Mouse (Mus musculus) limb, embryonic 14.5 days (tissue): ENCODE measurements around the gene Ncmap. TPM values are rescaled to one million over a fixed set of nuclear protein-coding genes. Genes with fewer than 3 reads are reported as not detected.

Source experiments
- ATAC-seq: fragments of 200-750 bp; cut with Nextera tagmentation; 2 replicates; pipeline ENCODE4 v1.8.0; 2017; ENCODE audit warnings: low read depth, moderate number of reproducible peaks, moderate TSS enrichment; ENCODE audit not compliant: low FRiP score
- DNase-seq: peaks from one replicate; pipeline ENCODE4 v3.0.0-alpha.2; 2015; ENCODE audit warnings: low spot score
- H3K27ac ChIP-seq: fragments of 300-500 bp; sonication (generic); replicated peaks from 2 replicates; pipeline ENCODE4 v1.5.1; 2014; ENCODE audit warnings: low read depth, mild to moderate bottlenecking, low read length, moderate library complexity, mixed read lengths
- H3K27me3 ChIP-seq: fragments of 300-500 bp; sonication (generic); 2 replicates; pipeline ENCODE4 v1.6.1; 2014; ENCODE audit warnings: low read length, mixed read lengths; ENCODE audit not compliant: control insufficient read depth, insufficient read depth
- H3K36me3 ChIP-seq: fragments of 300-500 bp; sonication (generic); 2 replicates; pipeline ENCODE4 v1.6.1; 2014; ENCODE audit warnings: mild to moderate bottlenecking, low read length, moderate library complexity, mixed read lengths; ENCODE audit not compliant: control insufficient read depth, insufficient read depth
- H3K4me1 ChIP-seq: fragments of 300-500 bp; sonication (generic); 2 replicates; pipeline ENCODE4 v1.6.1; 2014; ENCODE audit warnings: antibody characterized with exemption, low read length, mixed read lengths; ENCODE audit not compliant: control insufficient read depth, insufficient read depth
- H3K4me2 ChIP-seq: fragments of 300-500 bp; sonication (generic); replicated peaks from 2 replicates; pipeline ENCODE4 v1.6.1; 2014; ENCODE audit warnings: low read depth, mild to moderate bottlenecking, low read length, moderate library complexity; ENCODE audit not compliant: severe bottlenecking
- H3K4me3 ChIP-seq: fragments of 300-500 bp; sonication (generic); replicated peaks from 2 replicates; pipeline ENCODE4 v1.5.1; 2014; ENCODE audit warnings: low read length
- H3K9ac ChIP-seq: fragments of 300-500 bp; sonication (generic); 2 replicates; pipeline ENCODE4 v1.6.1; 2014; ENCODE audit warnings: mild to moderate bottlenecking, low read depth, low read length, moderate library complexity; ENCODE audit not compliant: severe bottlenecking
- H3K9me3 ChIP-seq: fragments of 300-500 bp; sonication (generic); 2 replicates; pipeline ENCODE4 v1.6.1; 2016; ENCODE audit warnings: low read length; ENCODE audit not compliant: control insufficient read depth
- POLR2A ChIP-seq: fragments of 200-500 bp; IDR thresholded peaks from 2 replicates; pipeline ENCODE4 v1.8.0; 2012; ENCODE audit warnings: inconsistent platforms, mild to moderate bottlenecking, moderate library complexity, borderline replicate concordance; ENCODE audit not compliant: insufficient read depth, insufficient read length; ENCODE audit errors: extremely low read depth
- WGBS: fragments of 180-500 bp; shearing (Covaris S2); extraction: QIAGEN DNeasy Blood & Tissue Kit; methylation state at CpG from one replicate; pipeline ENCODE4 v1.1.7; 2014; 5-methylcytosine and 5-hydroxymethylcytosine counted together
- polyA plus RNA-seq, 2 experiments: library from polyadenylated mRNA; depleted of rRNA in 1 of 2; stranded (reverse) in 1 of 2; unstranded in 1 of 2; fragments of >200 nt; fragmentation: Nextera tagmentation in 1 of 2; extraction: Ambion mirVana in 1 of 2; gene quantifications; 2 replicates each; pipeline versions ENCODE4 v1.2.1 to v1.2.3; 2012 to 2014

Gene Ncmap
- polyA plus RNA-seq, 2 experiments, result 11.9 to 20.9 TPM

DNA sequence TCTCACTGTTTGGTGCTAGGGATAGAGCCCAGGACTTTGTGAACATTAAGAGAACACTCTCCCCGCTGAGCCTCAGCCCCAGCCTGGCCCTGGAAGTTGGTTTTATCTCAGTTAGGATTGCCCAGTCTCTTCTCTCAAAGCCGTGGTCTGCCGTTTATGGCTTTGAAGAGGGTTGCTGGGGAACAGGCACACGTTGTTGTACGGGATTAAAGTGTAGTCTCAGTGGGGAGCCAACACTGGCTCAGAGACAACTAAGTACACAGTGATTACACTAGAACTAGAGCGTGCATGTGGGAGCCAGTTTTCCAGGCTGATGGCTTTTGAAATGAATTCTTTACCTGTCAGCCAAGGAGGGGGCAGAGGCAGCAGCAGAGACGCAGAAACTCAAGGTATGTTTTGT, 3.9 kb upstream of the Ncmap start:
- 23% methylated on average over 7 of the region's 7 CpGs for WGBS
- DNase-seq (no peak), ATAC-seq (no peak)
- no peak overlapping the region for H3K9ac ChIP-seq
- H3K4me1 ChIP-seq, result 0 out of 2 replicates have a peak, but pooled peaks cover 2% of the 10 kb centered on the region
- no peaks in the 10 kb centered on the region for H3K36me3 ChIP-seq
- no peak overlapping the region for H3K4me2 ChIP-seq
- no peak overlapping the region for H3K4me3 ChIP-seq
- H3K9me3 ChIP-seq, result no peaks in the 10 kb centered on the region
- H3K27me3 ChIP-seq, result peaks cover 17% of the 10 kb centered on the region; the same call in 1 of the 2 replicates
- H3K27ac ChIP-seq, result no peak overlapping the region
- TF ChIP-seq POLR2A, result no peak

DNA sequence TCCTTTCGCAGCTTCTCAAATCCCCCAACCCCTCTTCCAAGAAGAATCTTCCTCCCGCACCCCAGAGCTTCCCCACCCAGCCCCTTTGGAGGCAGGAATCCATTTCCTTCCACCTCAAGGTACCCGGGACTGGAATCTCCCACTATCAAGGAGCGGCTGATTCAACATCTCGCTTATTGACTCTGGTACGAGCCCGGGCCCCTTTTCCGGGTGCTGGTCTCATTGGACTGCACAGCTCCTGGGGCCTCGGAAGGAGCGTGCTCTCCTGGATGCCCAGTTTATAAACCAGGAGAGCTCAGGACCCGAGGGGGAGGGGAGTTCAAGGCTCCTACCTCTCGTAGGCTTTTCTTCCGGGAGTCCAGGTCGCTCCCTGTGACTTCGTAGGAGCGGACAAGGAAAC, 476 bp downstream of the Ncmap start:
- no peaks in the 10 kb centered on the region for H3K9me3 ChIP-seq
- DNase-seq (no peak), ATAC-seq (no peak)
- H3K36me3 ChIP-seq, result no peaks in the 10 kb centered on the region
- WGBS, result 6% methylated on average over 16 of the region's 16 CpGs
- H3K27ac ChIP-seq, result no peak overlapping the region
- peak overlapping the region; percentile 35; the same call in 1 of the 2 replicates for H3K9ac ChIP-seq
- no peak for TF ChIP-seq POLR2A
- H3K4me1 ChIP-seq, result 0 out of 2 replicates have a peak, but pooled peaks cover 2% of the 10 kb centered on the region
- H3K4me3 ChIP-seq, result peak overlapping the region; percentile 37
- peaks cover 21% of the 10 kb centered on the region; the same call in 1 of the 2 replicates for H3K27me3 ChIP-seq
- H3K4me2 ChIP-seq, result peak overlapping the region; percentile 66

DNA sequence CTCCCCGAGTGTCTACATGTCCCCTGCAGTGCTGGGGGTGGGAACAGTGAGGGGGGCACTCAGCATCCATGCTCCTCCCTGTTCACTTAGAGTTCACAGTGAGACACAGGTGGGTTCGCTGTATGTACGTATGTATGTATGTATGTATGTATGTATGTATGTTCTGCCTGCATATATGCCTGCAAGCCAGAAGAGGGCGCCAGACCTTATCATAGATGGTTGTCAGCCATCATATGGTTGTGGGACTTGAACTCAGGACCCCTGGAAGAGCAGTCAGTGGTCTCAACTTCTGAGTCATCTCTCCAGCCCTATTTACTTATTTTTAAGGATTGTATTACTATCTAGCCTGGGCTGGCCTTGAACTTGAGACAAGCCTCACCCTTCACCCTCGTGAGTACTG, 1.7 kb downstream of the Ncmap start:
- H3K4me2 ChIP-seq, result no peak overlapping the region
- H3K4me1 ChIP-seq, result 0 out of 2 replicates have a peak, but pooled peaks cover 2% of the 10 kb centered on the region
- H3K36me3 ChIP-seq, result no peaks in the 10 kb centered on the region
- peaks cover 21% of the 10 kb centered on the region; the same call in 1 of the 2 replicates for H3K27me3 ChIP-seq
- H3K9me3 ChIP-seq, result no peaks in the 10 kb centered on the region
- no peak for TF ChIP-seq POLR2A
- 77% methylated on average over 5 of the region's 5 CpGs for WGBS
- no peak overlapping the region for H3K27ac ChIP-seq
- no peak overlapping the region for H3K4me3 ChIP-seq
- ATAC-seq, result no peak
- H3K9ac ChIP-seq, result no peak overlapping the region
- no peak for DNase-seq

DNA sequence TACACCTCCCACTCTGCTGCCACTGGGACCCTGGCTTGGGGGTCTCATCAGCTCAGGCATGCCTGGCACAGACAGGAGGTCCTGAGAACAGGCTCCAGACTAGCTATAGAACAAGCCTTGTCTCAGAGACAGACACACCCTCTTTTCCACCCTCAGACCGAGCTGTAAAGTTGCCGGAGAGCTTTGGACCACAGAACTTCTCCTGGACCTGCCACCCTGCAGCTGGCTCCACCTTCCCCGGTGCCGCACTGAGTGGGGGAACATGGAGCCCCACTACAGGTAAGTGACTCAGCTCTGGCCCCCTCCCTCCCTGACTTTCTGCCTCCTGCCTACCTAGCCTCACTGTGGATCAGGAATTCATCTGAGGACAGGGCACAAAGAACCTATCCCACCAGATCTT, 2.7 kb downstream of the Ncmap start:
- Histone ChIP-seq H3K4me2 (no peak overlapping the region), H3K4me1 (0 out of 2 replicates have a peak, but pooled peaks cover 2% of the 10 kb centered on the region), H3K36me3 (no peaks in the 10 kb centered on the region), H3K27ac (no peak overlapping the region), H3K9ac (no peak overlapping the region), H3K27me3 (peaks cover 21% of the 10 kb centered on the region; the same call in 1 of the 2 replicates), H3K4me3 (no peak overlapping the region), H3K9me3 (no peaks in the 10 kb centered on the region)
- 77% methylated on average over 4 of the region's 4 CpGs for WGBS
- no peak for DNase-seq
- TF ChIP-seq POLR2A, result no peak
- ATAC-seq, result no peak

DNA sequence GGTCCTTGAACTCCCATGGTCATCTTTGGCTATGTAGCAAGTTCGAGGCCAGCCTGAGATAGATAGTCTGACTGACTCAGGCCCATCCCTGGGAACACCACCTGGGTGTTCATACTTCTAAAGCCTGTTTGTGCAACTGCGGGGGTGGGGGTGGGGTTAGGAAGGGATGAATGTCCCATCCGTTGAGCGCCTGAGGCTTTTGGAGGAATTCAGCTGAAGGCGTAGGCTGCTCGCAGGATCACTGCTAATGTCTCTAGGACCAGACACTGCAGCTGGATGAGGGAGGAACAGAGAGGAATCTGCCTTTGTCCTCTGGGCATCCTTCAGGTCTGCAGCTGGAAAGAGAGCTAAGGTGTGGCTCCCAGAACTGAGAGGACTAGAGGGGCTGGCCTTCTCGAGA, 3.4 kb downstream of the Ncmap start:
- Histone ChIP-seq H3K27ac (no peak overlapping the region), H3K27me3 (peaks cover 21% of the 10 kb centered on the region; the same call in 1 of the 2 replicates), H3K4me2 (no peak overlapping the region), H3K36me3 (no peaks in the 10 kb centered on the region), H3K9ac (no peak overlapping the region), H3K4me3 (no peak overlapping the region), H3K9me3 (no peaks in the 10 kb centered on the region), H3K4me1 (0 out of 2 replicates have a peak, but pooled peaks cover 2% of the 10 kb centered on the region)
- 75% methylated on average over 7 of the region's 7 CpGs for WGBS
- TF ChIP-seq POLR2A, result no peak
- ATAC-seq (no peak), DNase-seq (no peak)
